Mouse (Mus musculus): ENCODE measurements around the gene Igfbp4. TPM values are rescaled to one million over a fixed set of nuclear protein-coding genes. Genes with fewer than 3 reads are reported as not detected.

The Igfbp4 gene
- polyA plus RNA-seq, 1 experiment from 2014 or later: 125 TPM

GRCm38 (mm10) chr11:99036254-99036653 is 4.8 kb upstream of the Igfbp4 start:
- Histone ChIP-seq H3K27me3 (replicated peaks; ENCODE audit: control insufficient read depth, insufficient read depth, low read length) (no peaks in the 10 kb centered on the region), H3K4me1 (ENCODE audit: control insufficient read depth, insufficient read depth, low read length) (no peaks in the 10 kb centered on the region), H3K4me2 (ENCODE audit: low read length) (no peak overlapping the region), H3K4me3 (ENCODE audit: low read depth, low read length) (no peak overlapping the region), H3K9ac (ENCODE audit: low read length) (no peak overlapping the region), H3K9me3 (replicated peaks; ENCODE audit: control insufficient read depth, low read length) (no peaks in the 10 kb centered on the region), H3K36me3 (ENCODE audit: control insufficient read depth, insufficient read depth, low read length) (no peaks in the 10 kb centered on the region), H3K27ac (ENCODE audit: low read depth, low read length) (no peak overlapping the region)
- ATAC-seq (no peak), DNase-seq (ENCODE audit: low spot score) (no peak)
- WGBS: 77% methylated on average over 6 of the region's 6 CpGs

GRCm38 (mm10) chr11:99039782-99040181 is 1.3 kb upstream of the Igfbp4 start:
- peak; percentile 96 for DNase-seq (ENCODE audit: low spot score)
- ATAC-seq: peak; percentile 90
- under 1% methylated on average over 15 of the region's 15 CpGs for WGBS

GRCm38 (mm10) chr11:99040346-99040974 is 584 bp upstream of the Igfbp4 start:
- no peaks in the 10 kb centered on the region for H3K36me3 ChIP-seq (ENCODE audit: control insufficient read depth, insufficient read depth, low read length)

More at GRCm38 (mm10) chr11:99039782-99040181, 1.3 kb upstream of the Igfbp4 start:
- Histone ChIP-seq H3K4me1 (ENCODE audit: control insufficient read depth, insufficient read depth, low read length) (peaks cover 4% of the 10 kb centered on the region; the same call in 1 of the 2 replicates), H3K27ac (ENCODE audit: low read depth, low read length) (peak overlapping the region; percentile 74), H3K36me3 (ENCODE audit: control insufficient read depth, insufficient read depth, low read length) (no peaks in the 10 kb centered on the region), H3K27me3 (replicated peaks; ENCODE audit: control insufficient read depth, insufficient read depth, low read length) (no peaks in the 10 kb centered on the region), H3K4me3 (ENCODE audit: low read depth, low read length) (peak overlapping the region; percentile 62), H3K4me2 (ENCODE audit: low read length) (peak overlapping the region; percentile 97), H3K9me3 (replicated peaks; ENCODE audit: control insufficient read depth, low read length) (no peaks in the 10 kb centered on the region), H3K9ac (ENCODE audit: low read length) (peak overlapping the region; percentile 76)

GRCm38 (mm10) chr11:99041841-99042780 is 1.1 kb downstream of the Igfbp4 start:
- no peaks in the 10 kb centered on the region for H3K27me3 ChIP-seq (replicated peaks; ENCODE audit: control insufficient read depth, insufficient read depth, low read length)
- H3K36me3 ChIP-seq (ENCODE audit: control insufficient read depth, insufficient read depth, low read length): no peaks in the 10 kb centered on the region
- peaks cover 4% of the 10 kb centered on the region; the same call in 1 of the 2 replicates for H3K4me1 ChIP-seq (ENCODE audit: control insufficient read depth, insufficient read depth, low read length)
- ATAC-seq (no peak), DNase-seq (ENCODE audit: low spot score) (no peak)
- H3K9me3 ChIP-seq (replicated peaks; ENCODE audit: control insufficient read depth, low read length): no peaks in the 10 kb centered on the region
- H3K4me2 ChIP-seq (ENCODE audit: low read length): peak overlapping the region; percentile 97
- 52% methylated on average over 16 of the region's 16 CpGs for WGBS
- H3K27ac ChIP-seq (ENCODE audit: low read depth, low read length): peak overlapping the region; percentile 74
- peak overlapping the region; percentile 76 for H3K9ac ChIP-seq (ENCODE audit: low read length)
- H3K4me3 ChIP-seq (ENCODE audit: low read depth, low read length): peak overlapping the region; percentile 62

More at GRCm38 (mm10) chr11:99040346-99040974, 584 bp upstream of the Igfbp4 start:
- Histone ChIP-seq H3K4me1 (ENCODE audit: control insufficient read depth, insufficient read depth, low read length) (peaks cover 4% of the 10 kb centered on the region; the same call in 1 of the 2 replicates), H3K9ac (ENCODE audit: low read length) (peak overlapping the region; percentile 76), H3K27me3 (replicated peaks; ENCODE audit: control insufficient read depth, insufficient read depth, low read length) (no peaks in the 10 kb centered on the region), H3K4me3 (ENCODE audit: low read depth, low read length) (peak overlapping the region; percentile 62), H3K27ac (ENCODE audit: low read depth, low read length) (peak overlapping the region; percentile 74), H3K9me3 (replicated peaks; ENCODE audit: control insufficient read depth, low read length) (no peaks in the 10 kb centered on the region), H3K4me2 (ENCODE audit: low read length) (peak overlapping the region; percentile 97)
- ATAC-seq: peak; percentile 50; the same call in 1 of the 2 replicates
- peak; percentile 86 for DNase-seq (ENCODE audit: low spot score)
- under 1% methylated on average over 17 of the region's 17 CpGs for WGBS

- DNase-seq (ENCODE audit: low spot score): no peak
- Histone ChIP-seq H3K4me2 (ENCODE audit: low read length) (peak overlapping the region; percentile 97), H3K9me3 (replicated peaks; ENCODE audit: control insufficient read depth, low read length) (no peaks in the 10 kb centered on the region), H3K36me3 (ENCODE audit: control insufficient read depth, insufficient read depth, low read length) (no peaks in the 10 kb centered on the region), H3K4me1 (ENCODE audit: control insufficient read depth, insufficient read depth, low read length) (peaks cover 4% of the 10 kb centered on the region; the same call in 1 of the 2 replicates), H3K4me3 (ENCODE audit: low read depth, low read length) (peak overlapping the region; percentile 62; the same call in 1 of the 2 replicates), H3K9ac (ENCODE audit: low read length) (peak overlapping the region; percentile 22), H3K27me3 (replicated peaks; ENCODE audit: control insufficient read depth, insufficient read depth, low read length) (no peaks in the 10 kb centered on the region), H3K27ac (ENCODE audit: low read depth, low read length) (peak overlapping the region; percentile 46; the same call in 1 of the 2 replicates)
- ATAC-seq: no peak
- 56% methylated on average over 12 of the region's 12 CpGs for WGBS
Measured at GRCm38 (mm10) chr11:99042834-99043431, 1.9 kb downstream of the Igfbp4 start.

- Histone ChIP-seq H3K9me3 (replicated peaks; ENCODE audit: control insufficient read depth, low read length) (no peaks in the 10 kb centered on the region), H3K36me3 (ENCODE audit: control insufficient read depth, insufficient read depth, low read length) (peaks cover 1% of the 10 kb centered on the region), H3K27me3 (replicated peaks; ENCODE audit: control insufficient read depth, insufficient read depth, low read length) (no peaks in the 10 kb centered on the region), H3K4me1 (ENCODE audit: control insufficient read depth, insufficient read depth, low read length) (peaks cover 4% of the 10 kb centered on the region; the same call in 1 of the 2 replicates), H3K27ac (ENCODE audit: low read depth, low read length) (no peak overlapping the region), H3K4me2 (ENCODE audit: low read length) (no peak overlapping the region), H3K4me3 (ENCODE audit: low read depth, low read length) (no peak overlapping the region), H3K9ac (ENCODE audit: low read length) (no peak overlapping the region)
- 91% methylated on average over 6 of the region's 6 CpGs for WGBS
- ATAC-seq (no peak), DNase-seq (ENCODE audit: low spot score) (no peak)
Measured at GRCm38 (mm10) chr11:99043632-99044031, 2.6 kb downstream of the Igfbp4 start.

- ATAC-seq: no peak
- peaks cover 8% of the 10 kb centered on the region for H3K36me3 ChIP-seq (ENCODE audit: control insufficient read depth, insufficient read depth, low read length)
- no peak overlapping the region for H3K4me3 ChIP-seq (ENCODE audit: low read depth, low read length)
- WGBS: 93% methylated on average over 5 of the region's 5 CpGs
- H3K27me3 ChIP-seq (replicated peaks; ENCODE audit: control insufficient read depth, insufficient read depth, low read length): no peaks in the 10 kb centered on the region
- H3K9ac ChIP-seq (ENCODE audit: low read length): no peak overlapping the region
- peaks cover 4% of the 10 kb centered on the region; the same call in 1 of the 2 replicates for H3K4me1 ChIP-seq (ENCODE audit: control insufficient read depth, insufficient read depth, low read length)
- DNase-seq (ENCODE audit: low spot score): no peak
- H3K27ac ChIP-seq (ENCODE audit: low read depth, low read length): no peak overlapping the region
- no peaks in the 10 kb centered on the region for H3K9me3 ChIP-seq (replicated peaks; ENCODE audit: control insufficient read depth, low read length)
- no peak overlapping the region for H3K4me2 ChIP-seq (ENCODE audit: low read length)
Measured at GRCm38 (mm10) chr11:99044306-99044705, 3.3 kb downstream of the Igfbp4 start.

GRCm38 (mm10) chr11:99045159-99045889 is 4.3 kb downstream of the Igfbp4 start:
- Histone ChIP-seq H3K4me1 (ENCODE audit: control insufficient read depth, insufficient read depth, low read length) (peaks cover 4% of the 10 kb centered on the region; the same call in 1 of the 2 replicates), H3K4me3 (ENCODE audit: low read depth, low read length) (no peak overlapping the region), H3K27ac (ENCODE audit: low read depth, low read length) (no peak overlapping the region), H3K27me3 (replicated peaks; ENCODE audit: control insufficient read depth, insufficient read depth, low read length) (no peaks in the 10 kb centered on the region), H3K4me2 (ENCODE audit: low read length) (no peak overlapping the region), H3K36me3 (ENCODE audit: control insufficient read depth, insufficient read depth, low read length) (peaks cover 15% of the 10 kb centered on the region), H3K9me3 (replicated peaks; ENCODE audit: control insufficient read depth, low read length) (no peaks in the 10 kb centered on the region), H3K9ac (ENCODE audit: low read length) (no peak overlapping the region)
- WGBS: 92% methylated on average over 12 of the region's 12 CpGs
- no peak for ATAC-seq
- DNase-seq (ENCODE audit: low spot score): no peak

Data from forebrain, embryonic 14.5 days (tissue).